Mouse (Mus musculus): ENCODE data around the gene Eif3l.

Gene Eif3l

DNA sequence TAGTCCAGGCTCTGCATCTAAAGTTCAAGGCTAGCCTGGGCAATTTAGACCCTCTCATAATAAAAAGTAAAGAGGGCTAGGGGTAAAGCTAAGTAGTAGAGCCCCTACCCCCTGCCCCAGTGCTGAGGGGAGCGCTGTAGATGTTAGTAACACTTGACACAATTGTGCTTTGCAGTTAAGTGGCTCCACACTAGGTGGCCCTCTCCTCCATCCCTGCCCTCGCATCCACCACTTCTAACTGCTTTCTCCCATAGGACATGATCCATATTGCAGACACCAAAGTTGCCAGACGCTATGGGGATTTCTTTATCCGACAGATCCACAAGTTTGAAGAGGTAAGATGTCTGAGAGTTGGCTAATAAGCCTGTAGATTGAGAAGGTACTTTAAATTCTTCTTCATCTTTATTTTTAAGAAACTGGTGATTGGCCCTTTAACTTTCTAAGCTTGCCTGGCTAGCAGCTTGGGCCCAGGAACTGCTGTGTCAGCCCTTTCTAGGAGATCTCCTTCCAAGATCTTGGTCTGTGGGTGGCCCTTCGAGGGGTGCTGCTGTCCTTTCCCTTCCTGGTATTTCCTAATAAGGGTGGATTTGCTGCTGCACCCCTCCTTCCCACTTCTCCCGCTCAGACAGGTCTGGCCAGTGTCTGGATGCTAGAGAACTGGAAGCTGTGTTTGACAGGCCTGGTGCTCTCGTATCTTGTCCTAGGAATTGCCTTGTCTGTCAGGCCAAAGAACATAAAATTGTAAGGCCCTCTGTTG, 18.3 kb downstream of the Eif3l start:
- DNase-seq (ENCODE audit: low spot score in 2 of 2), result peak in 1 of 2 experiments; percentile 55

DNA sequence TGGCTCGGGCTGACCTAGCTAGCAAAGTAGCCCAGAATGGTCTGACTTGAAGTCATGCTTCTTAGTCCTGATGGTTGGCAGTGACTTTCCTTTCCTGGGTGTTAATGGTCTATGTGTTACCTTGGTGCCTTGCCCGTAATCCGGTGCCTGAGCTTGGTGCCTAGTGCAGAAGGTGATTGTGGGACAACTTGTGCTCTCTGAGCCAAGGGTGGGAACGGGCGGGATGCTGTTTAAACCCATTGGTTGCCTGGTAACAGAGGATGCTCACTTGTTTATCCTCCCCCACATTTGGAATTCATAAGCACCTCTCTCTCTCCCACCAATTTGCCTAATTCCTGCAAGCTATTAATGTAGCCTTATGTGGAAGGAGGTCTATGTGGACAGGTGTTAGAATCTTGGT, 20.5 kb downstream of the Eif3l start:
- no peak for DNase-seq (ENCODE audit: low spot score in 2 of 2)

DNA sequence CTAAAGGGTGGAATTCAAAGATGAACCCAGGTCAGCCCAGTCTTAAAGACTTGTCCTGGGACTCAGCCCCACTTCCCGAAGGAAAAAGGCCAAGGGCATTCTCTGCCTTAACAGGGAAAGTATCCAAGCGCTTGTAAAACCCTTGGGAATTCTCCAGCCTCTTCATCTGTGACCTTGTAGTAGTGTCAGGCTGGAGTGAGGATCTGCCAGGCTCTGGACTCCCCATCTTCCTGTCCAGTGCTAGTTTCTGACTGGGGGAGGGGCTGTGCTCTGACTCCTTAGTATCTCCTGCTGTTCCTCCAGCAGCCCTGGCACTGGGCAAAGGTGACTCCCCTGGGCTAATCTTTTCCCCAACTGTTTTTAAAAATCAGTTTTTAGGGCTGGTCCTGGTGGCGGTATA, 21.6 kb downstream of the Eif3l start:
- DNase-seq (ENCODE audit: low spot score in 2 of 2), result no peak

DNA sequence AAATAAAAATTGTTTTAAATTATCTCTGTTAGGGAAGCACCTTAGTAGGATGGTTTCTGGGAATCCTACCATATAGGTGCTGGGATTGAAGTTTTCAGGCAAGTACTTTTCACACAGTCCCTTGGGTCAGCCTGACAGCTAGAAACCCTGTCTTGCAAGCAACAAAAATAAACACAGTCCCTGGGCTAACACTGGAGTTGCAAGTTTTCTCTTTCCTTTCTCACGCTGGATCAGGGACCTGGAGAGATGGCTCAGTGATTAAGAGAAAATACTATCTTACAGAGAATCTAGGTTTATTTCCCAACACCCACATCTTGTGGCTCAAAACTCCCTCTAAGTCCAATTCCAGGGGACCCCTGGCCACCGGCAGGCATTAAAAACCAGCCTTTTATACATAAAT, 22.2 kb downstream of the Eif3l start:
- no peak for DNase-seq (ENCODE audit: low spot score in 2 of 2)

DNA sequence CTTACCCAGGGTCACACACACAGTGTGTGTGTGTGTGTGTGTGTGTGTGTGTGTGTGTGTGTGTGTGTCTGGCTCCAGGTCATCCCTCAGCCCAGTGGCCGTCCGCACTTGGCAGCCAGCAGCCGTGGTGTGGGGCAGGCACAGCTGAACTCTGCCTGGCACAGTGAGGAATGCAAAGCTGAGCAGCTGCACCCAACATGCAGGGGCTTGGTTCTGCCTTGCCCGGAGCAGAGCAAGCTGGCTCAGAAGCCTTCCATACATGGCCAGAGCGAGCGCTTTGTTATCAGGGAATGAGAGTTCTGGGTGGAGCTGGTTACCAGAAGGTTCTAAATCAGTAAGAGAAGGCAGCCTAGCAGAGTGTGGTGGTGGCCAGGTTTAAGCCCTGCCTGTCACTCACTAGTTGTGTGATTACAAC, 22.6 kb downstream of the Eif3l start:
- DNase-seq (ENCODE audit: low spot score in 2 of 2), result peak; percentile 11 to 42

DNA sequence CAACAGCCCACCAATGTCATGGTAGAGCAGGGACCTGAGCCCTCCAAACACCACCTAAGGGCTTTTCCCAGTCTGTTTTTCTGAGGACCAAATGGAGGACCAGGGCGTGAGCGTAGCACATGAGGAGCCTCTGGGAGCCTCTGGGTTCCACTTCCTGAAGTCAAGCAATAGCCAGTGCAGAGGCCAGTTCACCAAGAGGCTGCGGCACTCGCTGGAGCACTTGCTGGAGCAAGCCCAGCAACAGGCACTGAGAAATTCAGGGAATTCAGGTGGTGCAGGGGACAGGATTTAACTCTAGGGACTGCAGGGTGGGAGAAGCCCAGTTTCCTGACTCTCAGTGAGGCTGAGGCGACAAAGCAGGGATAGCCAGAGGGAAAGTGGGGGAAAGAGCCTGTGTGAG, 23.2 kb downstream of the Eif3l start:
- DNase-seq (ENCODE audit: low spot score in 2 of 2), result no peak

DNA sequence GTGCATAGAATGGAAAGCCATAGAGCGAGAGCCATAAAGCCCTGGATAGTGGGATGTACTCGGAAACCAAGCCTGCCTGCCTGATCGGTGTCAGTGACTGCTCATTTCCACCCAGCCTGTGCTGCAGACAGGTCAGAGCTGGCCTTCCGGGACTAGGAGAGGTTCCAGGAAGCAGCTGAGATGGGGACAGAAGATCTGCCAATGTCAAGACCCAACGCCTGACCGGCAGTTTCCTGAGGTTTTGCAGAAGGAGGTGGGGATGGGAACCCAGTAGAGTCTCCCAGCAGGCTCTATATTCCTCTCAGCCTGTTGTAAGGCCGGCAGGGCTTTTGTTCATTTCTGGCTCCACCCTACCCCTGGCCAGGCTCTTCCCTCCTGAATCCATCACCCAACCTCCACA, 23.9 kb downstream of the Eif3l start:
- DNase-seq (ENCODE audit: low spot score in 2 of 2), result no peak

DNA sequence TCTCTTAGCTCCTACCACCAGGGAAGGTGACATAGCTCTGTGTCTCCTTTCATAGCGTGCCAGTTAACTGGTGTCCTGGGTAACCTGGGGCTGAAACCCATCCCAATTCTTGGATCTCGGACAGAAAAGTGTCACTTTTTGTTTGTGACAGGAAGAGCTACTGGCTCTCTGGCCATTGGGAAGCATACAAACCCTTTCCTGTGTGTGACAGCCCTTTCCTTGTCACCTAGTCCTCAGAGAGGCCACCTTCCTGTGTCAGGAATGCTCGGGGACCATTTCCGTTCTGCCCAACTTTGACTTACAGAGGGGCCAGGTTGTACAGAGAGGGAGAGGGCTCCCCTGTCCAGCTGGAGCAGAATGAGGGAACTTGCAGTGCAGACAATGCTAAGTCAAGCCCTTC, 24.5 kb downstream of the Eif3l start:
- DNase-seq (ENCODE audit: low spot score in 2 of 2), result no peak

DNA sequence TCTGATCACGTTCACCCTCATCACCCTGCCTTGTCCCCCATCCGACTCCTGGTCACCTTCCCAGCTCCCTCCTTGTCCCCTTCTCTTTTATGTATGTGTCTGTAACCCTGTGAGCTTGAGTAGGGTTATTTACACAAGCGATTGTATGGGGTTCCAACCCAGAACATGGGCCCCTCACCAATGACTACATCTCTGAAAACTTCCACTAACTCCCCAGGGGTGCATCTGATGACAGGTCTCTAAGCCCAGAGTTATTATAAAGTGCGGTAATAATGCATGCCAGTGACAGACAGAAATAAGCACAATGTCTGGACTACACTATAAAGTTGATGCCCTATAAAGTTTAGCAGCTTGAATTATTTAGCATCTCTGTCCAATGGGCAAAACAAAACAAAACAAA, 25.4 kb downstream of the Eif3l start:
- DNase-seq (ENCODE audit: low spot score in 2 of 2), result no peak

DNA sequence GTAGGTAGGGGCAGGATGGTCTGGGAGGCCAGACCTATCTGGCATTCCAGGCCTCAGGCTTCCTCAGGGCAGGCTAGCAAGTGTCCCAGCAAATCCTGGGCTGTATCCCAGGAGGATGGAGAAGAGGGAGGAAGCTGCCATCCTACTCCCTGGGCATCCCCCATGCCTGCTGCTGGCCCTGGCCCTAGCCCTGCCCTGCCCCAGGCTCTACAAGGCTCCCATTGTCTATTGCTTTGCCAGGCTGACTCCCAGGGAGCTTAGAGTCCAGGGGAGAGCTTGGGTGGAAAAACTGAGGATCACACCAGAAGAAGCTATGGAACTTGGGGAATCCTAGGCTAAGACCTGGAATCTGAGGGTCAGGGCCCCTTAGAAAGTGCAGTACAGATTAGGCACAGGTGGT, 26.6 kb downstream of the Eif3l start:
- DNase-seq (ENCODE audit: low spot score in 2 of 2), result no peak

DNA sequence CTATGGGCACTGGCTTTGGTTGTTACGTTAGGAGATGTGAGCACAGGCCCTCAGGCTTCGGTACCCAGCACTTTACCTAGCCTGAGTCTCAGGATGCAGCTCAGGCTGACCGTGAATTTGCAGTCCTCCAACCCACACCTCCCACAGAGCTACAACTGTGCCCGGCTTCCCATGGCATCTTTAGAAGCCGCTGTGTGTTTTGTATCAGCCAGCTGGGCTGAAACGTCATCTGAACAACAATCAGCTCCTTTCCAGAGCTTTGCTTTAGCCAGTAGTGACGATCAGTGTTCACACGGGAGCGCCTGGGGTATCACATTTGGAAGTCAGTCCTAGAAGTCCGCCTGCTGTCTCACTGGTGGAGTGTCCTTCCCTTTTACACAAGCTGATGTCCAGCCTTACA, 28.3 kb downstream of the Eif3l start:
- peak in 1 of 2 experiments; percentile 15 for DNase-seq (ENCODE audit: low spot score in 2 of 2)

DNA sequence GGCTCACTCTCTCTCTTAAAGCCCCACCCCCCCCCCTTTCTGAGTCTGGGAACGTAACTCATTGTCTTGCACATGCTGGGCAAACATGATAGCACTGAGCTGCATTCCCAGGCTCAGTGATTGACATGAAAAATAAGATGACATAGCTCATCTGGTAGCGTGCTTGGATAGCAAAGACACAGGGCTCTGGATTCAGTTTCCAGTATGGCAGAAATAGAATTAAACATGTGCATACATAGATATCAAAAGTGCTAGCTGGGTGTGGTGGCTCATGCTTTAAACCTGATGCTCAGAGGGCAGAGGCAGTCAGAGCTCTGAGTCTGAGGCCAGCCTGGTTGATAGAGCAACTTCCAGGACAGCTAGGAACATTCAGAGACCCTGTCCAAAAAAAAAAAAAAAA, 30.8 kb downstream of the Eif3l start:
- DNase-seq (ENCODE audit: low spot score in 2 of 2), result no peak

DNA sequence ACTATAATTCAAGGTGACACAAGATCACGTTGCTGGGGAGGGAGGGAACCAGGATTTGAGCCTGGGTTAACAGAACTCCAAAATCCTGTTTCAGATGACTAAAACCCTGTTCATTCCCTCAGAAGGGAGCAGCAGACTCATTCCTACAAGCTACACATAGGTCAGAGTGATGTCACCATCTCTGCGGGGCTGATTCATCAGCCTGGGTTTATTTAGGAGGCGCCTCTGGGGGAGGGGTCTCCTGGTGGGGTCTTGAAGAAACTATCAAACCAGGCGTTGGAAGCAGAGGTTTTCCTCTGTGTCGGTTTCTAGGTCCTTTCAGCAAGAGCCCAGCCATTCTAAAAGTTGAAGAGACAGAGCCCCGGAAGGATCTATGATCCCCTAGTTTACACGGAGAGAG, 33.0 kb downstream of the Eif3l start:
- no peak for DNase-seq (ENCODE audit: low spot score in 2 of 2)

DNA sequence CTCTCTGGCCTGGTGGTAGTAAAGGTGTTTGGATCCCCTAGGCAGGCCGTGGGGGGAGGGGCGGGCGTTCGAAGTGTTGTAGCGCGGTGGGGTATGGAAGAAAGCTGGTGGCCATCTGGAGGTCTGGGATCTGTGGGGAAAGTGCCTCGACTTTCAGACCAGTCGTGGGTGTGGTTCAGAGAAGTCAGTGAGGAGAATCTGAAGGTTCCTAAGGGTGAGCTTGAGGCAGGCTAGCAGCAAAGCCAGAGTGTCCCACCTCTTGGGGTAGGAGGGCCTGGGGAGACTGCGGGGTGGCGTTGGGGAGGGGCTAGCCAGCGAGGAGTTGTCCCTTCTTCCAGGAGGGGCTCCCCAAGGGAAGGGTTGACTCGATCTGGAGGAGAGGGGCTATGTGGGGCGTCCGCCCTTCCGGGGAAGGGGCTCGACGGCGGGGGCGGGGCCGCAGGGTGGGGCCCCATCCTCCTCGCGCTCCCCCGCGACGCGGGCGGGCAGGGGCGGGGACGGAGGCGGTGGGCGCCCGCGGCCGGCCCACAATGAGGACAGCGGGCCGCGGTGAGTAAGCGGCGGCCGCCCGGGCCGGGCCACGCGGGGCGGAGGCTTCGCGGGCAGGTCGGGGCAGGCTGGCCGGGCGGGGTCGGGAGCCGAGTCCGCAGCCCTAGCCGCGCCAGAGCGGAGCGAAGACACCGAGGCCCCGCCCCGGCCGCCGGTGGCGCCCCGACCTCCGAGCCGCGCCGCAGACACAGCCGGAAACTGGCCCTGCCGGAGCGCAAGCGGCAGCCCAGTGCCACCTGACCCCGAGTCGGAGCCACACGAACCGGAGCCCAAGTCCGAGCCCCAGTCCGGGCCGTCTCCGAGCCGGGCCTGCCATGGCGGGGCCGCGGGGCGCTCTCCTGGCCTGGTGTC, 33.7 kb downstream of the Eif3l start, which contains the start of gene Micall1:
Gene Micall1, plus strand, starts transcription at position 478 of the 900 bp plus-strand sequence.
- peak; percentile 30 to 35 for DNase-seq (ENCODE audit: low spot score in 2 of 2)

DNA sequence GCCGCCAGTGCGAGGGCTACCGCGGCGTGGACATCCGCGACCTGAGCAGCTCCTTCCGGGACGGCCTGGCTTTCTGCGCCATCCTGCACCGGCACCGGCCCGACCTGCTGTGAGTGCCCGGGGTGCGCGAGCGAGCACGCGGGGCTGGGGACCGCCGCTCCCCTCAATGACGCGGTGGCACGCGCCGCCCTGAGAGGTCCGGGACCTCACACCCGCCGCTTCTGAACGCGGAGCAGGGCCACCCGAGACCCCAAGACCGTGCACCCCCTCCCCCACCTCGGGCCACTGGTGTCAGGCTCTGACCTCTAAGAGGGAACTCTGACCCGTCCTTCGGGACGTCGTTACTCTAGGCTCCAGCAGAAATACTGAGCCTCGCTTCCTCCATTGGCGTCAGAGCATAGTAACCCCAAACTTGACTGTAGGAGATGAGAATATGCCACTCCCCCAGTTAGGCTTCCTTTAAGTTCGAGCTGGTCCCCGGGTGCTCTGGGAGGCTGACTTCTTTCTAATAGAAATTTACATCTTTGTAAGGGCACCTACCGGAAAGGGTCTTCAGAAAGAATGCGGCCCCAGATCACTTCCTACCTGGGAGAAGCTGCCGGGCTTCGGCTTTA, 34.4 kb downstream of the Eif3l start:
- no peak for DNase-seq (ENCODE audit: low spot score in 2 of 2)

DNA sequence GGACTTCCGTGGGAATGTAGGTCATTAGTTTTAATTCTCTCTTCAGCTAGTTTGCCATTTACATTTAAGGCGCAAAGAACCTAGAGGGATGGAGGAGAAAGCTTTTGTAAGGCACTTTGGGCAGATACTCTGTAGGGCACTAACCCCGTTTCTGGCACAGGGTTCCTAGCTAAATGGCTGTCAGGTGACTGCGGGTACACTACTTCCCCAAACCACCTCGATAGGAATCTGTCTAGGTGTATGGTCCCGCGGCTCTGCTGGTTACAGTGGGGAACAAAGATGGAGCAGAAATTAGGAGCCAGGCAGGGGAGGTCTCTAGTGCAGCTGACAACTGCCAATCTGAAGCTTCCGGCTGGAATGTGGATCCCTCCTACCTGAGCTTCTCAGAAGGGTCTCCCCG, 35.1 kb downstream of the Eif3l start:
- DNase-seq (ENCODE audit: low spot score in 2 of 2), result no peak

DNA sequence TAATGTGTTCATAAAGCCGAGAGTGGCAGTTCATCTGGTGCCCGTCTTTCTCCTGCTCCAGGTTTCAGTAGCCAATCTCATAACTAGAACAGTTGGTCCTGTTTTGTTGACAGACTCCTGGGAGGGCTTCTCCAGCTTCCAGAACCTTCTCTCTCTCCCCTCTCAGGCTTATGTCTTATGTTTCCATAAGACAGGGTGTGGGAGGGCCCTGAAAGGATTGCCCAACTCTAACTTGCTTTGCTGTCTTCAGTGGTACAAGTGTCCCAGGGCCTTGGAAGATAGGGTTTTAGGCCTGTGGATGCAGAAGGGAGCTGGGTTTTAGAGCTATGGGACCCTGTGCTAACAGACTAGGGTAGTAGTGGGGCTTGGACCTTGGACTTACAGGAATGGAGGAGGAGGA, 35.5 kb downstream of the Eif3l start:
- DNase-seq (ENCODE audit: low spot score in 2 of 2), result no peak

DNA sequence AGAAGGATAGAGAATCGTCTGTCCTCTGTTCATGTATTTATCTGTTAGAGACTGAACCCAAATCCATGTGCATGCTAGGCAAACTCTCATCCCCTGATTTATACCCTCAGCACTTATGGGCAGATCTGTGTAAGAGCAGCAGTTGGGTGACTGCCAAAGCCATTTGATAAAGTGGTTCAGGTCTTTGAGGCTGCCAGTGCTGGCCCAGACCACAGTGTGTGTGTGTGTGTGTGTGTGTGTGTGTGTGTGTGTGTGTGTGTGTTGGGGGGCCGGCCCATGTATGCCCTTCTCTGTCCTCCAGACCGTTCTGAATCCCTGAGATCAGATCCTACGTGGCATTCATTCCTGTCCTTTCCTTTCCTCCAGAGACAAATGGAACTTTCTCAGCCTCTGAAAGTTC, 36.8 kb downstream of the Eif3l start:
- no peak for DNase-seq (ENCODE audit: low spot score in 2 of 2)

DNA sequence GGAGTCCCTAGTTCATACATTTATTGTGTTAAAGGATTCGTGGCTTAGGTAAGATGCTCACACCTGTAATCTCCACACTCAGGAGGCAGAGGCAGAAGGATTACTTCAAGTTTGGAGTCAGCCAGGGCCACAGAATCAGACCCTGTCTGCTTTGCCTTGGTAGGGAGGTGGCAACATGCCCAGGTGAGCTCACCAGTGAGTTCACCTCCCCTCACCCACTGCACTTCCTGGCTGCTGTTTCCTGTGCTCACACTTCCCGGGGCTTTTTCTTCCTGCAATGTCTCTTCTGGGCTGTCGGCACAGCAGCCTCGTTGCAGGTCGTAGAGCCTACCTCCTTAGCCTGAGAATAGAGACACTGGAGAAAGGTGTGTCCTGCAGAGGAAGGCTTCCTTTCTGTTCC, 40.3 kb downstream of the Eif3l start:
- DNase-seq (ENCODE audit: low spot score in 2 of 2), result no peak

DNA sequence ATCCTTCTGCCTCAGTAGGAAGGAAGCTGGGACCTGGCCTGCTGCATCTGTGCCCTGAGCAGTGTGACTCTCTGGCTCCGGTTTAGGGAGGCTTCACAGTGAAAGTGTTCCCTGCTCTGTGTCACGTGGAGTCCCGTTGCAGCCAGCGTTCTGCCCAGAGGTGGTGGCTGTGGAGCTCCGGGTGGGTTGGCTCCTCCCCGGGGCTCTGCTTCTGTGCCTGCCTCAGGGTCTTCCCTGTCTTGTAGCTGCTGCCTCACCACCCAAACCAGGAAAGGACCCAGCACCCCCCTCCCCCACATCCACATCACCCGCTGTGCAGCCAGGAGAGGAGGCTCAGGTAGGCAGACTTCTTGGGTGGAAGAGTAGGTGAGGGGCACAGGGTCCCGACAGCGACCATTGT, 44.5 kb downstream of the Eif3l start:
- DNase-seq (ENCODE audit: low spot score in 2 of 2), result no peak

DNA sequence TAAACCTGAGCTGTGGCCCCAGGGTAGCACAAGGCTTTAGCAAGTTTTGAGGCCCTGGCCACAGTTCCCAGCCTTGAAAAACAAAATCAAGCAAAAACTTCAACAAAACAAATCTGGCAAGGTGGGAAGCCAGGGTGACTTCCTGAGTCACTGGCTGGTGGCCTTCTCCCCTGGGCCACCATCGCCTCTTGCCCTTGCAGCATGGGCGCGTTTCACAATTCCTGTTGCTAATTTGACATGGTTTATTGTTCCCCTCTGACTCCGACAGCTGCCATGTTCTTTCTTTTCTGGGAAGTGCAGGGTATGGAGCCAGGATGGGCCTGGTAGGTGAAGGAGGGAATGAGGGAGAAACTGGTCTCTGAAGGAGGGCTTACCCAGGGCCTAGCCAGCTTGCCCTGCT, 47.1 kb downstream of the Eif3l start:
- no peak for DNase-seq (ENCODE audit: low spot score in 2 of 2)

DNA sequence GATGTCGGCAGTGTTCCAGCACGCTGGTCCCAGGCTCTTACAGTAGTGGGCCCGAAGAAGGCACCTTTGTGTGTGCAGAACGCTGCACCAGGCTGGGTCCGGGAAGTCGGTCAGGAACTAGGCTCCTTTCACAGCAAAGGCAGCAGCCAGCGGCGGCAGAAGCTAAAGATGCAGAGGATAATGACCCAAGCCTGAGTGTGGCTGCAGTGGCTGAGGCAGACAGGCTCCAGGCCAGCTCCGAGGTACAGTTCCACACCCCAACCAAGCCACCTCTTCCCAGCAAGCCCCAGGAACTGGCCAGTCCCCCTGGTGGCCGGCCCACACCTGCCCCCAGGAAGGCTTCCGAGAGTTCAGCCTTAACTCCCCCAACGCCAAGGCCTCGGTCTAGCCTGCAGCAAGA, 47.6 kb downstream of the Eif3l start:
- no peak for DNase-seq (ENCODE audit: low spot score in 2 of 2)

DNA sequence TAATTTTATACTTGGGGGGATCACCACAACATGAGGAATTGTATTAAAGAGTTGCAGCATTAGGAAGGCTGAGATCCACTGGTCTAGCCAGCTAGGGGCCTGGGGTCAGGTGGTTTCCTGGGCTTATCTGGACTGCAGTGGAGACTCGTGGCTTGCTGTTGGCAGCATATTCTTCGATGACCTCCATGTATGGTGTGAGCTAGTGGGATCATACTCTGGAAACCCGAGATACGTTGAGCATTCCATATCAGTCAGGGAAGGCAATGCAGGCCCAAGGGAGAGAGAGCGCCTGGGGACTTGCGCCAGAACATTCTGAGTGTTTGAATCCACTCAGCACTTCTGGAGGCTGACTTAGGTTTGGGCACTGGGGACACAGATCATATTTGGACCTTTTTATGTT, 48.8 kb downstream of the Eif3l start:
- no peak for DNase-seq (ENCODE audit: low spot score in 2 of 2)
